Mouse (Mus musculus) spleen, adult 18-20 months (tissue): ENCODE results near the gene Rabgap1.
"Not testable (repeated sequence)": the region's sequence is repeated elsewhere in the genome, so short reads cannot be mapped to it uniquely, and the experiment has no call there.

Experiments
- DNase-seq, 2 experiments: peaks; one replicate each; pipeline ENCODE4 v3.0.0; 2022; ENCODE audit warnings: mixed read lengths in 2 of 2

The Rabgap1 gene

DNA sequence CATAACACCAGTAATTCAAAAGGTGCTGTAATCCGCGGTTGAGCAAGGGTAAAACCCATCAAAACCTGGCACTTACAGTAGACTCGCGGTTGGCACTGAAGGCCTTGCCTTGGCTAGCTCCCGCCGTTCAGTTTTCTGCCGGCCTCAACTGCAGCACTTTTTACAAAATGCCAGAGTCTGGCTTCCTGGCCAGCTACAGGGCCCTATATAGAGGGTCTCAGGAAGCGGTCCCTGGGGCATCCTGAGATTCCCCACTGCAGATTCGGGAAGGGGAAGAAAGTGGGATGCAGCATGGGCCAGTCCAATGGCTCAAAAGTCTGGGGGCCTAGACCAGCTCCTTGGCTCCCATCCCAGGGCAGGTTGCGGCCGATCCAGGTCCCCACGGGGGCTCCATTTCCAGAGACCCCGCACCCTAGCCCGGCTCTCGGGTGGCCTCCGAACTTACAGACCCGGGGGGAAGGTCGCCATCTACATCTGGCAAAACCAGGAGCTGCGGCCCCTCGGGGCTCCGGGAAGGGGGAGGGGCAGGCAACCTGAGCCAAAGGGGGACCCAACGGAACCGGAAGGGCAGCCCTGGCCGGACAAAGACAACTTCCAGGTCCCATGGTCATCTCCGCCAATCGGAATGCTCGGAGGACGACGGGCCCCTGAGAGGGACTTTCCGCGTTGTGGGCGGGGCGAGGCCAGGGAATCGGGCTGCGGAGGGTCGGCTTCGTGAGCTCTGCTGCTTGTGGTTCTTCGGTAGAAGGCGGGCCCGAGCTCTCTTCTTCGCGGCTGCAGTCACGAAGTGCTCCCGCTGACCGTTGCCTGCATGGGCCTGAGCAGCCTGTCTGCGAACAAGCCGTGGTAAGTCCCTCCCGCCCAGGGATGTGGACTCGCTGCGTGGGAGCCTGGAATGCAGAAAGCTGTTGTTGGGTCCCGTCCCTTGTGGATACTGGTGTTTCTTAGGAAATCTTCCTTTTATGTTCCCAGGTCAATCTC lies at the start of gene Rabgap1, which contains the start of the genes Zbtb26 and Zbtb6:
Rabgap1 (plus strand) TSS at position 669 of the 981 bp plus-strand sequence.
Zbtb26 (minus strand) TSS at position 525 of the 981 bp plus-strand sequence.
Zbtb6 (minus strand) TSS at position 561 of the 981 bp plus-strand sequence.
- DNase-seq: peak; percentile 87 to 88

DNA sequence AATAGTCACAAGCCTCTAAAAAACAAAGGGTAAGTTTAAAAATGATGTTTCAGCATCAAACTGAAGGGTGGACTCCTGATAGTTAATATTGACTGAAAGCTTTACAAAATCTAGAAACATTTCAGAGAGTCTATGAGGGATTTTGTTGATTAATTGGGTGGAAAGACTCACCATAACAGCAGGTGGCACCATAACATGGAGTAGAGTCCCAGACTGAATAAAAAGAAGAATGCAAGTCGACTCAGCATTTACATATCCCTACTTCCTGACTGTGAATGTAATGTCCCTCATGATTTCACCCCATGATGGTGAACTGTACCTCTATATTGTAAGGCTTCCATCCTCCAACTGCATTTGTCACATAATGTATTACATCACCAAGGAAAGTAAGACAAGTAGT lies 47.5 kb upstream of the Rabgap1 start:
- no peak for DNase-seq

DNA sequence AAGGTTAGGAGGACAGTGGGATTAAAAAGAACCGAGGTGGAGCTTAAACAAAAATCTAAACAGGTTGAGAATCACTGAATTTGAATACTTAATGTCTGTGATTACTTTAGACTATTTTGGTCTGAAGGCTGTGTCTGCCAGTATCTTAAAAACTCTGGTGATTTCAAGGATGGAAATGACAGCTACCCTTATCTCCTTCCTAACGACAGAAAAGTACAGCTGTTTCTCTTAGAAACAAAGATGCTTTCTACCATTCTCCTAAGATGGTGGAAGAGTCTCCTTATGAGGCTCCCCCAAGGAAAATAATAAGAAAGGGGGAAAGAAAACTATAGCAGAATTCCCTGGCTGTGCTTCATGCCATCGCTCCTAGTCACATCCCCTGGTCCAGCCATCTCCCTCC lies 21.2 kb upstream of the Rabgap1 start:
- no peak for DNase-seq

DNA sequence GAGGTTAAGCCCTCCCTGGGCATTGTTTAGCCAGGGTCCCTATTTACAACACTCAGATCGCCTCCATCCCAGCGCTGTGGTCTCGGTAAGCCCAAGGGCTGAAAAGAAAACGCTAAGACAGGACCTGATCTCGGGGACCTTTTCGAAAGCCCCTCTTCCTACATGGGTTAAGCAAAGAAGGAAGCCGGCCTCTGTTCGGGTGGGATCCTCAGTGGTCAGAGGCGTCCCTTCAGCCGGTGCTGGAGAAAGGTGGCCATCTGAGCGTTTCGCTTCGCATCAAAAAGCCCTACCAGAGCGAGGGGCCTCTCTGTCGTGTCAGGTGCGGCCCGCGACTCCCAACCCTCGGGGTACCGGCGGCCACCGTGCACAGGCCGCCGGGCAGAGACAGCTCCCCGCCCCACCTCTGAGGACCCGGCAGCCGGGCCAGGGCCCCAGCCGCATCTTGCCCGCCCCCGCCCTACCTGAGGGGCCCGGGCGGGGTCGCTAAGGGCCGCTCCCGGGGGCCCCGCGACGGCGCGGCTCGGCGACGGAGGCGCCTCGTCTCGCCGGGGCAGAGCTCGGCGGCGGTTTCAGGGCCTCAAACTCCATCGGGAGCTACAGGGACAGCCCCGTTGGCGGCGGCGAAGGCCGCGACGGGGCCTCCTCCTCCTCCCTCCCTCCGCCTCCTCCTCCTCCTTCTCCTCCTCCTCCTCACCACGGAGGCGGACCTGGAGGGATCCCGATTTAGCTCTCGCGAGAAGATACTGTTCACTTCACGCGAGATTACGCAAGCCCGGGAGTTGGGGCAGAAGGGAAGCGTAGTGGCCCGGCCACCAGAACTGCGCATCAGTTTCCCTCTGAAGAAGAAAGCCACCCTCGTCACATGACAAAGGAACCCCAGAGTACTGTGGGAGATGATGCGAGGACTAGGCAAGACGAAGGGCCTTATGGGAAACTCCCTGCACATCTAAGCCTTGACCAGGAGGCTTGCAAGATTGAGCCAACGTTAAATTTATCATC lies 20.5 kb upstream of the Rabgap1 start, which contains the start of gene Rc3h2:
Rc3h2 (minus strand) TSS at position 598 of the 999 bp plus-strand sequence.
- peak; percentile 83 to 90 for DNase-seq

DNA sequence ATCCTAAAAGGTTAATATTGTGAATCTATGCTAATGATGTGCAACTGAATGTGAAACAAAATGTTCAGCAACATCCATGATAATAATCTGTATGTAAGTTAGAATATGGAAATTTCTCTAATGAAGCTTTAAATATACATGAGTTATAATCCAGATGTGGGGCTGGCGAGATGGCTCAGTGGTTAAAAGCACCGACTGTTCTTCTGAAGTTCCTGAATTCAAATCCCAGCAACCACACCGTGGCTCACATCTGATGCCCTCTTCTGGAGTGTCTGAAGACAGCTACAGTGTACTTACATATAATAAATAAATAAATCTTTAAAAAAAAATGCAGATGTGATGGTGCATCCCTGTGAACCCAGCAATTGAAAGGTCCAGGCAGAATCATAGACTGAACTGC lies 19.4 kb upstream of the Rabgap1 start:
- DNase-seq: no peak

DNA sequence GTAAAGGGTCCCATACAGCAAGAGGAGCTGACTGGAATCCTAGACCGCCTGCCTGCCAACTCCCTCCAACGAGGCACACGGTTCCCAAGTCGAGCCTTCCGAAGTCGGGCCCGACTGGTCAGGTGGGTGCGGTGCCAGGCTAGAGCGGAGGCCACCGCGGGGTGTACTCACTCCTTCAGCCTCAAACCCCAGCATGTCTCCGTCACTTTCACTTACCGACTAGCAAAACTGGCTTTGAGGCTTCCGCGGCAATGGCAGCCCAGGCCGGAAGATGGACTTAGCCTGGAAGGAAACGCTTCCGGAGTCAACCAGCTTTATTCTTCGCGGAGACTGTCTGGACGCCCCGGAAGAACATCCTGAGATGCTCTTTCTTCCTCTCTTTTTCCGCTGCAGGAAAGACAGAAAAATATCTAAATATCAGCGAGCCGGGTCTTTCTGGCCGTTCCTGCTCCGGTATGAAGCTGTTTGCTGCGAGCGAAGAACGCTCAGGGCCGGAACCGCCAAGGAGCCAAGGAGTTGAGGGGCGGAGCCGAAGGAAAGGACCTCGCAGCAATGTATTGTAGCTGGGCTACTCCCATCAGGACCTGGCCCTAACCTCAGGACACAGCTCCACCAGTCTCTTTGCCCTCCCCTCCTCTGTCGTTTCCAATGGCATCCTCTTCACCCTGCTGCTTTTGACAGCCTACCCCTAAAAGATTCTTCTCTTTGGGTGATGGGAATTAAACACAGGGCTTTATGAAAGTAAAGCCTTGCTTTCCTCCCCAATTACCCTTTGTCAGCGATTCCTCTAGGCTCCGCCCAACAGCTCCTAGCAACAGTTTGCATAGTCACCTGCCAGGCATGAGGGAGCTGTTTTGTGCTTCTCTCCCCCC lies 12.2 kb upstream of the Rabgap1 start:
- DNase-seq: peak; percentile 55 to 64

DNA sequence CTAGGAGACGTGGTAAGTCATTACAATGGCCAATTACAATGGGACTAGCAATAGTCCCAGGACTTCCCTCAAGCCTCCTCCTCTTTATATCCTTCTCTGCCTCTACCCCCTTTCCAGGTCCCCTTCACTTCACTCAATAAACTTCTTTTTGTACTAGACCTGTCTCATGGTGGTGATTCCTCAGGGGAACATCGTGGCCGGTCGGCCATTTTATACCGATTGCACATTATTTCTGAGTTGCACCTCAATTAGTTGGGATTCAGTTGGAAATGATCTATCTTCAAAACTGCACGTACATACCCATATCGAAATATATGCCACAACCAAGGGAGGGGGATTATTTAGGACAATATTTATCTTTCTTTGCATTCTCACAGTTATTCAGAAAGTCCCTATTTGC lies 11.5 kb upstream of the Rabgap1 start:
- no peak for DNase-seq

DNA sequence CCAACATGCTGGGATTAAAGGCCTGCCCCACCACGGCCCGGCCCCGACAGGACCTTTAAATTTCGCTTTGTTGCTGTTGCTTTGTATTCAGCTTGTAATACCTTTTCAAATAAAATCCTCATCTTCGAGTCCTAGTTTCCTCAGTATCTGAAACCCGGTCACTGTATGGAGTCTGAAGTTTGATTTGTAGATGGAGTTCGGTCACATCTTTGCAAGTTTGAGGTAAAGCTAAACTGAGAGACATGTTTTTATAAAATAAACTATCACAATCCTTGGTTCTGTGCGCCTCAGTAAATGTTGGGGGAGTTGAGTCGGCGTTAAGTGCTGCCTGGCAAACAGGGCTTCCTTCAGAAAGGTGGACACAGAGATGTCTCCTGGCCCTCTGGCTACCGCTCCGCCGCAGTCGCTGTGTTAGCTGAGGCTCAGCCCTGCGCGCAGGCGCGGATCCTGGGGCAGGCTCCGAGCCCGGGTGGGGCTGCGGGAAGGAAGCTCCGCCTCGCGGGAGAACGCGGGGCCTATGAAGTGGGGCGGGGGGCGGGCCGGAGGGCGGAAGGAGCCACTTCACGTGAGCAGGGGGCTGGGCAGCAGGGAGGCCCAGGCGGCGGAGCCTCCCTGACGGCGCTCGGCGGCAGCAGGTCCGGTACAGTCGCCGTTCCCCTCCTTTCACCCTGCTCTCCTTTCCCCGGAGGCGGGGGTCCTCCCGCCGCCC lies 8.7 kb downstream of the Rabgap1 start:
- peak; percentile 87 for DNase-seq

DNA sequence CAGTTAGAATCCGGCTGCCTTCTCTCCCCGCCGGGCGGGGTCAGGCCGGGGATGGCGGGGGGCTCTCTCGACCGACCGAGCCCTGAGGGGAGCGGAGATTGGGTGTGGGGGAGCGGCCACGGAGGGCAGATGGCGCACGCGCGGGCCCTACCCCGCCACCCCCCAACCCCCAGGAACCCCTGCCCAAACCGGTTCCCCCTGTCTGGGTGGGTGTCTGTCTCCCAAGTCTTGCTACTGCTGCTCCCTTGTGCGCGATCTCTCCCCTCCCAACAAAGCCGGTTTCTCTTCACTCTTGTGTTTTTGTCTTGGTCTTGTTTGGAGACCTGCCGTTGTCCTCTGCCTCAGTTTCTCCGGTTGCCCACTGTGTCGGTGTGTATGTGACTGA lies 9.3 kb downstream of the Rabgap1 start:
- DNase-seq: no peak

DNA sequence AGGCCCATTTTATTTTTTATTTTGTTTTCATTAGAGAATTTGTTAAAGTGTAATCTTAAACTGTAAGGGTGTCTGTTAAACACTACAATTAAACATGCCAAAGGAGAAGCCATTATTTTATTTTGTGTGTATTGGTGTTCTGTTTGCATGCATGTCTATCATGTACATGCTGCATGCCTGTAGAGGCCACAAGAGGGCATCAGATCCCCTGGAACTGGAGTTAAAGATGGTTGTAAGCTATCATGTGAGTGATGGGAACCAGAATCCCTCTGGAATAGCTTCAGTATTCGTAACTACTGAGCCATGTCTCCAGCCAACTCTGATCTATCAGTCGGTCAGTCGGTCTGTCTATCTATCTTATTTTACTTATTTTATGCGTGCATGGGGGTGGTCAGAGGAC lies 17.6 kb downstream of the Rabgap1 start:
- DNase-seq: no peak

DNA sequence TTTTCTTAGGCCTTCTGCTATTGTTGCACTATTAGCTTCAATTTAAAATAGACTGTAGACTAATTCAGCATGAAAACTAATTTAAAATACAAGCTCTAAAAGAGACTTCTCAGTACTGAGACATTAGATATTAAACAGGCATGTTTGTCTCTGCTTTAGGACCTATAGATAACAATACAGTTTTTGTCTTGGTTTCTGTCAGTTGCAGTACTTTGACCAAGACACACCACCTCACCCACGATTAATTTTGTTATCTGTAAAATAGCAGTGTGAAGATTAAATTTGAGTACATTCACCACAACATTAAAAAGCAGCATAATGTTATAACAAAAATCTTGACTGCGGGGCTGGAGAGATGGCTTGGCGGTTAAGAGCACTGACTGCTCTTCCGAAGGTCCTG lies 23.2 kb downstream of the Rabgap1 start:
- no peak for DNase-seq

DNA sequence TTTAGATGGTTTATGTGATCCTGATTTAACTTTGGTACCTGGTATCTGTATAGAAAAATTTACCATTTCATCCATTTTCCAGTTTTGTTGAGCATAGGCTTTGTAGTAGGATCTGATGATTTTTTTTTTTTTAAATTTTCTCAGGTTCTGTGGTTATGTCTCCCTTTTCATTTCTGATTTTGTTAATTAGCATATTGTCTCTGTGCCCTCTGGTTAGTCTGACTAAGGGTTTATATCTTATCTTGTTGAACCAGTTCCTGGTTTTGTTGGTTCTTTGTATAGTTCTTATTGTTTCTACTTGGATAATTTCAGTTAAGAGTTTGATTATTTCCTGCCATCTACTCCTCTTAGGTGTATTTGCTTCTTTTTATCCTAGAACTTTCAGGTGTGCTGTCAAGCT lies 36.5 kb downstream of the Rabgap1 start:
- no peak for DNase-seq

DNA sequence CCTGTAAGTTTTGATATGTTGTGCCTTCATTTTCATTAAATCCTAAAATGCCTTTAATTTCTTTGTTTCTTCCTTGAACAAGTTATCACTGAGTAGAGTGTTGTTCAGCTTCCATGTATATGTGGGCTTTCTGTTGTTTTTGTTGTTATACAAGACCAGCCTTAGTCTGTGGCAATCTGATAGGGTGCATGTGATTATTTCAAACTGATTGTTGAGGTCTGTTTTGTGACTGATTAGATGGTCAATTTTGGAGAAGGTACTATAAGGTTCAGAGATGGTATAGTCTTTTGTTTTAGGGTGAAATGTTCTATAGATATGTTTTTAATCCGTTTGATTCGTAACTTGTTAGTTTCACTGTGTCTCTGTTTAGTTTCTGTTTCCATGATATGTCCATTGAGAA lies 37.0 kb downstream of the Rabgap1 start:
- DNase-seq: no peak

DNA sequence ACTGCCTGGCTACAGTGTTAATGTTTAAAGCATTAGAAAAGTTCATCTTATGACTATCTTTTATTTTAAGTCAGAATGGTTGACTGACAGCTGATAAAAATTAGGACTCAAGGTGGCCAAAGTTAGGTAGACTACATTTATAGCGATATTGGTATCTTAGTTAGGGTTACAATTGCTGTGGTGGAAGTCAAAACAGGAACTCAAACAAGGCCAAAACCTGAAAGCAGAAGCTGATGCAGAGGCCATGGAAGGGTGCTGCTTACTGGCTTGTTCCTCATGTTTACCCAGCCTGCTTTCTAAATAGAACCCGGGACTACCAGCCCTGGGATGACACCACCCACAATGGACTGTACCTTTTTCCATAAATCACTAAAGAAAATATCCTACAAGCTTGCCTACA lies 41.1 kb downstream of the Rabgap1 start:
- no peak for DNase-seq

DNA sequence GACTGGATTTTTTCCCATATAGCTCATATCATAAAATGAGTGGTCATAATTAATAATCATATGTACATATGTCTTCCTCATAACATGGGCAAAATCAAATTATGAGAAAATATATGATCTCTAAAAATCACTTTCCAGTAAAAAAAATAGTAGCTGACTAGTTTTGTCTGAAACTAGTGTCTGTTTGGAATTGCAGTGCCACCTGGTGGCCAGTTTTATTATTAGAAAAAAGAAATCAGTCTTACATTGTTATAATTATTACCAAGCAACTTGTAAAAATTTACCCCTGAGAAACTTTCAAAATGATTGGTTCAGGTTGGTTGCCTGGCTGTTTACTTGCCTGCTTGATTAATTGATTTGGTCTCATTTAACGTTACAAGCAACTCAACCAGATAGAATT lies 42.3 kb downstream of the Rabgap1 start:
- DNase-seq: peak in 1 of 2 experiments; percentile 21

DNA sequence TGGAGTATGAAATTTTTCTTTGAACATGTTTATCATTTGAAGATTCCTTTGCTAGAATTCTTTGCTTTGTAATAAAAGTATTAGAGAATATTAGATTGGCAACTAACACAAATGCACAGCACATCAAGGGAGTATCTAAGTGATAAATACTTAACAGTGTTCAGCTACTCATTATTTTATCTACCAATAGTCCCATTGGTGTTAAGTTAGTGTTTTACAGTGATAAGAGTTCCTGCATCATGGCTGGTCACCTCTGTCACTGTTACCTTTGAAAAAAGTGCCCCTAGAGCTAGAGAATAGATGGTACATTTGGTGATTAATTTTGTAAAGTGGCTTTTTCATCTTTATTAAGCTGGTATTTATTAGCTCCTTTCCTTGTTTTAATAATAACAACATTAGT lies 43.3 kb downstream of the Rabgap1 start:
- DNase-seq: no peak

DNA sequence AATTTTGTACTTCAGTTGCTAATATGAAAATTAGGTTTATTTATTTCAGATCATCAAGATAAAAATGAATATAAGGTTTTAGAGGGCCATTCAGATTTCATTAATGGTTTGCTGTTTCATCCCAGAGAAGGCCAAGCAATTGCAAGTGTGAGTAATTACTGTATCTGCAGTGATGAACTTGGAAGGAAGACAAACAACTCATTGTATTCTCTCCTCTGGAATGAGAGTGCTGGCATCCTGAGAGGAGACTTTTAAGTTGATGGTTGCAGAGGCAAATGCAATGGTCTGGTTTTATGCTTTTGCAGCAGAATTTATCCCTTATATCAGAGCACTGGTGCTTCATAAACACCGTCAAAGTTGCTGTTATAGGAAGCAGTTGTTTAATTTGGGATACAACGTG lies 45.9 kb downstream of the Rabgap1 start:
- DNase-seq: no peak

DNA sequence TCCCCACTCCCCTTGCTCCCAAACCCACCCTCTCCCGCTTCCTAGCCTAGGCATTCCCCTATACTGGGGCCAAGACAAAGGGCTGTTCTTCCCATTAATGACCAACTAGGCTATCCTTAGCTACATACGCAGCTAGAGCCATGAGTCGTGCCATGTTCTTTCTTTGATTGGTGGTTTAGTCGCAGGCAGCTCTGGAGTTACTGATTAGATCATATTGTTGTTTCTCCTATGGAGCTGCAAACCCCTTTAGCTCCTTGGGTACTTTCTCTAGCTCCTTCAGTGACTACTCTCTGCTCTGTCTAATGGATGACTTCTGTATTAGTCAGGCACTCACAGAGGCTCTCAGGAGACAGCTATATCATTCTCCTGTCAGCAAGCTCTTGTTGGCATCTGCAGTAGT lies 54.2 kb downstream of the Rabgap1 start:
- DNase-seq: no peak

DNA sequence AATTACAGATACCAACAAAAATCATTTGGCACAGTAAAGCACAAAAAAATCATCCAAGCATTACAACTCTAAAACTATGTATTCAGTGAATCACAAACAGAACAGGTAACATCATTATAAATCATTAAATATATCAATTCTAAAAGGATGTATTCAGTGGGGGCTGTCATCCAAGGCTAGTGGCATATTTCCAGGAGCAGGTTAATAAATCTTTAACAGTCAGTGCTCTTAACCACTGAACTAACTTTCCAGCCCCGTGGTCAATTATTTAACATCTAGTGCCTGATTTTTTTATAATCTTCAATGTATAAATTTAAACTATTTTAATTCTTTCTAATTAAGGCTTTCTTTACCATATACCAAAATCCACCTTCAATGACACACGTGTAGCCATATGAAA lies 62.8 kb downstream of the Rabgap1 start:
- not testable (repeated sequence) for DNase-seq

DNA sequence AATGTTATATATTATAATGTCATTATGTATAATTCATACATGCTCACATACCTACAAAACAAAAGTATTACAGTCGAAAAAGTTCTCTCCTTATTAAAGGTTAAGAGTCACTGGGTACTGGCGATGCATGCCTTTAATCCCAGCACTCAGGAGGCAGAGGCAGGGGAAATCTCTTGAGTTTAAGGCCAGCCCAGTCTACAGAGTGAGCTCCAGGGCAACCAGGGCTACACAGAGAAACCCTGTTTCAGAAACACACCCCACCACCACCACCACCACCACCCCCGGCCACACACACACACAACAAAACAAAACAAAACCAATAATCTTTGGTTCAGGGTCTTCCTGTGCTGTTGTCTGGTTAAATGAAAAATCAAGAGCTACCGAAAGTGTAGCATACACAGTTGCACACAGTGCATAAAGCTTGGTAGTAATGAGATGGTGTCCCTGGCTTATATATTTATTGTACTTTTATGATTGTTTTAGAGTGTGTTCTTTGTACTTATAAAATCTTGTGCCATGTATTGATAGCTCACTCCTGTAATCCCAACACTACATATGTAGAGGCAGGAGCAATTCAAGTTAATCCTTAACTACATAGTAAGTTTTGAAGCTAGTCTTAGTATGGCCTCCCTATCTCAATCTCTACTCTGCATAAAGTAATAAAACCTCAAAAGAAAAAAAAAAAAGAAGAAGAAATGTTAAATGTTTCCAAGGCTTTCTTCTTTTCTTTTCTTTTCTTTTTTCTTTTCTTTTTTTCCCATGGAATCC lies 68.2 kb downstream of the Rabgap1 start:
- DNase-seq: no peak
